Mouse (Mus musculus): ENCODE data around the gene Asb4.
"Not testable (repeated sequence)": the region's sequence is repeated elsewhere in the genome, so short reads cannot be mapped to it uniquely, and the experiment has no call there.

The Asb4 gene

DNA sequence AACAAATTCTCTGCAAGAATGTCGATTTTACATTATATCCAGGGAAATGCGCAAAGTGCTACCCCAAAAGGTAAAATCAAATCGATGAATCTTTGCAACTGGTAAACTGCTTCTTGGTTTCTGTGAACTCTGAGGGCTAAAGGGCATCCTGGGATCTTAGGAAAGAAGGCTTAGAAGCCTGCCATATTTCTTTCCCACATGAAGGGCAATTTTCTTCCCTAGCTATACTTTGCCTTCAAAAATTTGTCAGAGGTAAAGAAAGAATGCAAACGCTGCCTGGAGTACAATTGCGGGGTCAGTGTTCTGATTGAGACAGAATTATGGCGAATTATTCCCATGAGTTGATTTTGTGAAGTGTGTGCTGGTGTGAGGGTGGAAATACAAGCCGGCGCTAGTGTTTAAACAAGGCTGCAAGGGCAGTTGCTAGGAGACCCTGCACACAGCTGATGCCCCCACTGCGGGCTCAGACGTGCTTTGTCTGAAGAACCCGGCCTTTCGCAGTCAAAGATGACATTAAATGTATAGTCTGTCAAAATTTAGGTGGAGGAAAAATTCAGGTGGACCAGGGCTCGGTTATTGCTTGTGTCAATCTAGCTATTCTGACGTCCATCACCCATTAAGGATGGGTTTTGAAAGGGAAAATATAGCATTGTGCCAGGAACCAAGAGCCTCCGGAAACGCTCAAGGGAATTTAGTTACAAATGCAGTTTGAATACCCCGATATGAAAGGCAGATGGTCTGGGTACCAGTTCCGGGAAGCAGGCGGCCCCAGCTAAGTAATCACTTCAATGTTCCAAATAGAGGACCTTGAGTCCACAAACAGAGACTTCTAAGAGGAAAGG lies at the start of gene Asb4:
TSS of gene Asb4 (plus strand) at position 51 of the 842 bp plus-strand sequence.
- DNase-seq, result no peak

- DNase-seq, result no peak
Measured at GRCm38 (mm10) chr6:5334021-5334420, 49.2 kb upstream of the Asb4 start.

GRCm38 (mm10) chr6:5336016-5336415 lies 47.2 kb upstream of the Asb4 start:
- not testable (repeated sequence) for DNase-seq

DNA sequence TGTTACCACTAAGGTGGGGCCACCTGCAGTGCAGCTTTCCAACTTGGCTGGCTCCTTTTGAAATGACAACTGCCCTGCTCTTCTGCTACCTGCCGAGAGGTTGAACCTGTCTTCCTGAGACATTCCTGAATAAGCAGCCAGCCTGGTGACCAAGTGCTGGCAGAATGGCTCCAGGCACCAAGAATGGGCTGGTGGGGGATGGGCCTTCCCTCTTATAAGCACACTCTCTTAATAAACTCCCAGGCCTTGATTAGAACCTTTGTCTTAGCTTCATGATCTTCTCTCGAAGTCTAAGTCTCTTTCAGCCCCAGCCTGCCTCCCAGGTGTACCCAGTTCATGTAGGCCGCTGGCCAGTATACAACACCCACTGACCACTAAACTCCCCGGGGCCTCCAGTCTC lies 44.4 kb upstream of the Asb4 start:
- not testable (repeated sequence) for DNase-seq

- not testable (repeated sequence) for DNase-seq
Measured at GRCm38 (mm10) chr6:5339283-5339682, 43.9 kb upstream of the Asb4 start.

DNA sequence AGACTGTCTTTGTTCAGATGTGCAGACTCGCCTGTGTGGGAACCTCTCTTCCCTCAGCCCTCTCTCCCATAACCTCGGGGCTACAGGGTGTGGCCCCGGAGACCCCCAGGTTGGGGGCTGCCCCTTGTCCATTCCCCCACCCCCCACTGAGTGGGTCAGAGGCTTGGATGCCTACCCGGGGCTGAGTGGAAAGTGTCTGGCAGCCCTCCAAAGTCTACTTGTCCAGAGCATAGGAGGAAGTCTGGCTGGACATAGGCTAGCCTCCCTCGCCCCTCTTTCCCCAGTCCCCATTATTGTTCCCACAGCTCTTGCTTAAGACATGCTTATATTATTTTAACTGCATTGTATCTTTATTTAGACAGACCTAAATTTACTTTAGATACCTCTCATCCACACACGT lies 38.9 kb upstream of the Asb4 start:
- no peak for DNase-seq

- DNase-seq, result no peak
Measured at GRCm38 (mm10) chr6:5357873-5358272, 25.3 kb upstream of the Asb4 start.

- DNase-seq, result no peak
Measured at GRCm38 (mm10) chr6:5360402-5360801, 22.8 kb upstream of the Asb4 start.

GRCm38 (mm10) chr6:5361987-5362386 lies 21.2 kb upstream of the Asb4 start:
- no peak for DNase-seq

DNA sequence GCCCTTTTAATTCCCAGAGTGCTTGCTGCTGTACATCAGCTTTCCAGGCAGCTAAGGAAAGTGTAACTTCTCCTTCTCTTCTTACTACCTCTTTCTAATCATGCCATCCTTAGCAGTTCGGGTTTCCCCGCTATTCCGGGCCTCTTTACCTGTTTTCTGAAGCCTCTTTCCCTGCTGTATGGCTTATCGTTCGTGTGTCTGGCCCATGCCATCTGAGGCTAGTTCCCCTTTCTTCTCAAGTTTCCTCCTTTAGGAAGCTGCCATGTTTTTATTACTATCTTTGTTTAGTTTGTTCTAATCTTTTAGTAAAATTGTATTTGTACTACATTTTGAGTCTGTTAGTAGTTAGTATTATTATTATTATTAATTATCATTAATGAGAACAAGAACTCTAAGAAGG lies 17.3 kb upstream of the Asb4 start:
- DNase-seq, result no peak

GRCm38 (mm10) chr6:5376884-5377283 lies 6.3 kb upstream of the Asb4 start:
- DNase-seq, result no peak

- DNase-seq, result no peak
Measured at GRCm38 (mm10) chr6:5379048-5379447, 4.1 kb upstream of the Asb4 start.

DNA sequence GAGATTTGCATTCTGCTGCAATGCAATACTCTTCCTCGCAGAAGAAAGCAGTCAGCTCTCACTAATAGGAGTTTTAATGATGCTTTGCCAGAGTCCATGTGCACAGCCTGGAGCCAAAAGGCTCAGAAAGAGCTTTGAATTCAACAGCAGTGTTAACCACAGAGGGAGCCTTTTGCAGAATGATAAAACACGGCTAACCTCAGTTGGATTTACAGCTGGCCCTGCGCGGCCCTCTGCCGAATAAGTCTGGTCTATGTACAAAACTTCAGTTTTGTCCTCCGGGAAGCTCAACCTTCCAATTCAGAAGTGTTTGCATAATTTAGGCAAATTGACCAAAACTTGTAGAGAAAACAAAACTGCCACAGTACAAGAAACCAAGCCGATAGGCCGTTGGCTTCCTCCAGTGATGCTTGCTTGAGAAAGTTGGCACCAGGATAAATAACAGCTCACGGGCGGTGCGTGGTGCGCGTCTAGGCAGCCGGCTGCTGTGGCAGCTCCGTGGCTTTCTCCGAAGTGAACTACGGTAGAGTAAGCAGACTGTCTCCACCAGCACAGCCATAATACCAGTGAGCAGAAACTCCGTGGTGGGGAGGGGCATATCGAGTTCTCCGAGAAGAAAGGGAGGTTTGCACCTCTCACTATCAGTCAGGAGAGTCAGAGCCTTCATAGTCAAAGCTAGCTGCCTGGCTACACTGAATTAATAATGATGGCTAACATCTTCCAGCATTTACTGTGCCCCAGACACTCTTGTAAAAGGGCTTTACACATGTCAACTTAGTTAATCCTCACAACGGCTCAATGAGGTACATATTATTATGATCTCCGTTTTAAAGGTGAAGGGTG lies 3.2 kb upstream of the Asb4 start:
- DNase-seq, result no peak

DNA sequence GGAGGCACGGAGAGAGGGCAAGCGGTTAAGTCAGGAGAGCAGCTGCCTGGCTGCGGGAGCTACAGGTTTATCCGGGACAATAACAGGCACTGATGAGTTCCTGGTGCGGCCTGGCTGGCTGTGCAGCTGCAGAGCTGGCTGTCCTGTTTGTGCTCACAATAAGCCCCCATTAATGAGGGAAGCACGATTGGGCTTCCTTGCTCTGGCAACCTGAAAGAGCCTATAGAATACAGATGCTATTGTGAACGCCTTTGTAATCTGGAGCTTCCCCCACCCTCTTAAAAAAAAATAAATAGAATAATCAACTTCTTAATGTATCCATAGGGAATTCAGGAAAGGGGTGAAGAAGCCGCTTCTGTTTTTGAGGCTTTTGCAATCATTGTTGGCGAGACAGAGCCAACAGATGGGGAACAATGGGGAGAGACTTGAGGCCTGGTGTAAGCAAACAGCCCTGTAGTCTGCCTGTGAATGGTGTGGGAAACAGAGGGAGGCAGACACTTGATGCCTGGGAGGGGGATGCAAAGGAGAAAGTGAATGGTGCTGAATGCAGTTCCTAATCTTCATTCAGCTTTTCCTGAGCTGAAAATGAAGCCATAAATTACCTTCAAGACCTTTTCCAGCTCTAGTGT lies 2.4 kb upstream of the Asb4 start:
- DNase-seq, result no peak

DNA sequence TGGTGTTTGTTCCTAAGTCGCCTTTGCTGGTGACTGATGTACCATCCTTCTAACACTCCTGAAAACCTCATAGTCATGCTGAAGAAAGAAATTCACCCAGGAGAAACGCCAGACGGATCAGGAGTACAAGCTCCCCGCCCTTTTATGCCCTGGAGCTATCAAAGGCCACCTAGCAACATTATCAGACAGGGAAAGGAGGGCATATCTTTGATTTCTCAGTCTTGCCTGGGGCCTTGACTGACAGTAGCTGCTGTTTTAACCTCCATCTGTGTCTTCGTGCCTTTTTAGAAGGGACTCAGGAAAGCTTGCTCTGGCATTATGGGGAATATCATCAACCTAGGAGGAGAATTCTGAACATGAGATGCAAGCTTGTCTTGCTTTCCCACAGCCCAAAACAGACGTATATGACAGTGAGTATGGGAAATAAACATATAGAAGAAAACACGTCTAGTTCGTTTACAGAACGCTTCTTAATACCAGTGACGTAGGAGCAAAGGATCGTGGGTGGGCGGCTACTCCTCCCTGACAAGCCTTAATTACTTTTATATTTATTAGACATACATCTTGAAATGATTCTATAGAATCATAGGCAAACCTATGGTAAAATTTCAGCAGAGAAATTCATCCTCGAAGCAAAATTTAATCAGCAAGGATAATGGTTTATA lies 1.1 kb upstream of the Asb4 start:
- no peak for DNase-seq

- peak; percentile 80 for DNase-seq
Measured at GRCm38 (mm10) chr6:5382583-5383215, 487 bp upstream of the Asb4 start.

- DNase-seq, result peak; percentile 68
Measured at GRCm38 (mm10) chr6:5384178-5384490, 948 bp downstream of the Asb4 start.

DNA sequence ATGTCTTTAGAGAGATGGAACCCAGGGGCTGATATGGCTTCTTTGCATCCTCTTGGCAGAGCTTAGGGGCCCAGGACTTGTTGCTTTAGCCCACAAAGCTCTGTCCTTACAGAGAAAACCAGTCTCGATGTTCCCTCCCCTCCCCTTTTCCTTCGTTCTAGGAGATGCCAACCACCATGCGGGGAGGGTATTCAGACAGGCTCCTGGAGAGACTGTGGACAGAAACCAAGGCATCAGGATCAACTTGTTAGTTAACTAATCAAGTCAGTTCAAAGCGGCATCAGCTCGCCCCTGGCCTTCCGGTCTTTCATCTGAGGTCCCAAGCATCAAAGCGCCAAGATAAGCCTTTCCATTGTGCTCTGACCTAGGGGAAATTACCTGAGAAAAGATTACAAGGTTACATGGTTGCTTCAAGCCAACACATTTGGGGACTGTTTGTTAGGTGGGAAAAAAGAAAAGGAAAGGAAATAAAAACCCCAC lies 2.0 kb downstream of the Asb4 start:
- no peak for DNase-seq

- no peak for DNase-seq
Measured at GRCm38 (mm10) chr6:5386486-5386885, 3.3 kb downstream of the Asb4 start.

- no peak for DNase-seq
Measured at GRCm38 (mm10) chr6:5387396-5387795, 4.2 kb downstream of the Asb4 start.

- DNase-seq, result no peak
Measured at GRCm38 (mm10) chr6:5390298-5390697, 7.1 kb downstream of the Asb4 start.

DNA sequence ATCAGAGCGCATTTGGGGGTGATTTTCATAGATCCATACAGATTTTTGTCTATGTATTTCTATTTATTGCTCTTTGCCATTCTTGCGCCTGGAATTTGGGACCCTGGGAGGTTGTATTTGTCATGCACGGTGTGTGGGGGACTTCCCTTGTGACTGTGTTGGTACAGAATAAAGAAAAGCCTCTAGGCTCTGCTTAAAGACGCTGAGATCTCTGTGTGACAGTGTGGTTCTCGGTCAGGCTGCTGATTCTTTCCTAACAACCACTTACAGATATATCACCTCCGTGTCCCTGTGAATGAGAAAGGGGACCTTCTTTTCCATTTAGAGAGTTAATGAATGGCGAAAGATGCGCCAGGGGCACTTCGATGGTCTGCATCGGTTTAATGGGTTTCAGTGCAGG lies 7.8 kb downstream of the Asb4 start:
- no peak for DNase-seq

GRCm38 (mm10) chr6:5394971-5395370 lies 11.8 kb downstream of the Asb4 start:
- DNase-seq, result no peak
